Mouse (Mus musculus): ENCODE measurements around the gene Nrip1.
A peak's percentile ranks its signal among the peaks of the same experiment; 100 is the strongest.

The Nrip1 gene

DNA sequence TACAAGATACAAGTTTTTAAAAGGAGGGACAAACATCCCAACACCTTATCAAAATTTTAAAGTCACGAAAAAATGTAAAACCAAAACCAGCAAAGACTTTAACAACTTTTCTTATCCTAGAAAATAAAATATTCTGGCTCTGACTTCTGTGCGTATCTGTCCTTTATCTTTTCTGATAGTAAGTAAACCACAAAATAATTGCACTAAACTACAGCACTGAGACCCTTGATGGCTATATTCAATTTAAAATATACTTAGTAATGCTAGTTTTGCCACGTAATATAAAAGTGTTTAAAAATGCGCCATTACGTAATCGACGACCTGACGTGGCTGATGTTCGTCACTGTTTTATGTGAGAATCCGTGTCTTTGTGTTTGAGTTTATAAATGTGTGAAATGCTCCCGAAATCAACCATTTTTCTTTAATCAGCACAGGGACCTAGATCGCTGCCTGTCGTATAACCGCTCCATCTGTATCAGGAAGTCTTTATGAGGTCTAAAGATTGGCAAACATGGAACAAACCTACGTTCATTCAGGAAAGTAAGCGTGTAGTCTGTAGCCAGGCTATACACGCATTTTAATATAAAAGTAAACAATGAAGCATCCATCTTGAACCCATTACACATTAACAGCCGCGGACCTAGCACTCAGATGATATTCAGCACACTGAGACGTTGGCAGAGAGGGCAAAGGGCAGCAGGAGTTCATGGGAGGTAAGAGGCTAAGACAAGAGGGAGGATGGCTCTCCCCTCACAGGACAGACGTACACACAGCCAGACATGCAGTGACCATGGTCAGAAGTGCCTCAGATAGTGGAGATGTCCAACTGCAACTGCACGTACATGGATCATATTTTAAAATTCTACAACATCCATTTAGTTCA, 56.4 kb downstream of the Nrip1 start:
- no peak for DNase-seq (ENCODE audit: low spot score)

DNA sequence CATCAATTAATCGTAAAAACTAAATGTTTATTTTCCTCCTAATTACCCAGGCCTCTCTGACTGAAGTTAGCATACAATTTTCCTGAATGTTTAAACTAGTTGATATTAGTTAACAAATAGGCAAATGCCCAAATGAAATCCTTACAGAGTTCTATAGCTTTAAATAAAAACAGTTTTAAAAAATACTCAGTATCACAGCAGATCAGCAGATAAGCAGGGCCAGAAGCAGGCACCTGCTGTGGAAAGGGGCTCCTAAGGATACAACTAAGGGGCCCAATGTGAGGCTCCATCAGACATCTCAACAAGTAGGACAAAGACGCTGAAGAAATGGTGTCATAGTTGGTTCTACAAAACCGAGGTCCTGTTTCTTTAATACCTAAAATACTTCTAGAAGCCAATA, 58.0 kb downstream of the Nrip1 start:
- no peak for DNase-seq (ENCODE audit: low spot score)

DNA sequence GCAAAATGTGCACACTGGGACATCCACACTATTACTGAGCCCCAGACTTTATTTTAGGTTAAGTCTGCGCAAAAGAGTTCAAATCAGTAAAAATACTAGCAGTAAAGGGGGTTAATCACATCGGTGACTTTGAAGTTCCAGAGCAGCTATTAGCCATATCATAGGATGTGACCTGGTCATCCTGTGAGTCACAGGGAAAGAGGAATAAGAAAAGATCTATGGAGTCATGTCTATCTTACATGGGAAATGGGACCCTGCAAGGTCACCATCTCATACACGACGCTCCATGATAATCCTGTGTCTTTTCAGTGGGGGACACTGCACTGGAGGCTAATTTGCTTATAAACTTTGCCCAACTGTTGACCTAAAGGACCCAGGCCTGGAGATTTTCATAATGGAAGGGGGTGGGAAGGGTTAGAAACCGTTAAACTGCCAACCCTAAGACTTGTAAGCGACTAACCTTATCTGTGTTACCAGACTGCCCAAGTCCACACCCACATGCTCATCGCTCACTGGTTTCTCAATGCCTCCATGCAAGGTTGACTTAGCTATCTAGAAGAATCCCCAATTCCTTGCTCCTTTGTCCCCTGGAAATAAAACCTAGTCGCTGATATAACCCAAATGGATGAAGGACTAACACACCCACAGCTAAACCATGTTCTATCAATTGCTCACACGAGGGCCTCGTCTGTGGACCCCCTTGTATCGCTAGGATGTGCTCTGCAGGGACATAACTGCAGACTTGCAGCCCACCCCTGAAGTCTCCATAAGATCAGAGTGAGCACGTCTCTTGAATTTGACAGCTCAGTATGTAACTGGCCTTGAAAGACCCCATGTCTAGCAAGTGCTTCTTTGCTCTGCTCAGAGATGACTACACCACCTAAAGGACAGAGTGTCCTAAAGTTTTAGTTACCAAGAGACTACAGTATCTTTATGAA, 59.3 kb downstream of the Nrip1 start:
- DNase-seq (ENCODE audit: low spot score), result no peak

GRCm38 (mm10) chr16:76312887-76313420, 60.7 kb downstream of the Nrip1 start:
- no peak for DNase-seq (ENCODE audit: low spot score)

DNA sequence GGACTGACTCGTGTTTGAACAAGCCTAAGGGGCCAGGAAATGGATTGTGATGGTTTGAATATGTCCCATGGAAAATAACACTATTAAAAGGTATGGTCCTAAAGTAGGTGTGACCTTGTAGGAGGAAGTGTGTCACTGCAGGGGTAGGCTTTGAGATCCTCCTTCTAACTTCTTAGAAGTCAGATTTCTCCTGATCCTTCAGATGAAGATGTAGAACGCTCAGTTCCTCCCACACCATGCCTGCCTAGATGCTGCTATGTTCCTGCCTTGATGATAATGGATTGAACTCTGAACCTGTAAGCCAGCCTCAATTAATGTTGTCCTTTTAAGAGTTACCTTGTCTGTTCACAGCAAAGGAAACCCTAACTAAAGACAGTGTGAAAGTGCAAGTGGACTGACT, 62.8 kb downstream of the Nrip1 start:
- no peak for DNase-seq (ENCODE audit: low spot score)

DNA sequence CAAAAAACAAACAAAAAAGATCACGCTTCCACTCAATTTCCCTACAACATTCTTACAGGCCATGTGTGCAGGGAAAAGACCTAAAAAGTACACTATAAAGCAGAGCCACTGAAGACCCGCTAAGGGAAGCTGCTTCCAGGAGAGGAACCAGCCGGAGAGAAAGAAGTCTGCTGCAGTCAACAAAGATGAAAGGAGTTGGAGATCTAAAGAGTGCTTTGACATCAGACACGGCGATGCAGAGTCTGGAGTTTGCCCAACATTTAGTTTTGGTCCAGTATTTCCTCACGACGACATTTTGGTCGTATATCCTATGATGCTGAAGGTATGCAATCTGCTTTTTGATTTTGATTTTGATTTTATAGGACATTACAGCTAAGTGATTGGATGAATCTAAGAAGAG, 63.3 kb downstream of the Nrip1 start:
- DNase-seq (ENCODE audit: low spot score), result no peak

- no peak for DNase-seq (ENCODE audit: low spot score)
Observed at GRCm38 (mm10) chr16:76309280-76309679, 64.3 kb downstream of the Nrip1 start.

GRCm38 (mm10) chr16:76307039-76307438, 66.6 kb downstream of the Nrip1 start:
- DNase-seq (ENCODE audit: low spot score), result peak; percentile 49

DNA sequence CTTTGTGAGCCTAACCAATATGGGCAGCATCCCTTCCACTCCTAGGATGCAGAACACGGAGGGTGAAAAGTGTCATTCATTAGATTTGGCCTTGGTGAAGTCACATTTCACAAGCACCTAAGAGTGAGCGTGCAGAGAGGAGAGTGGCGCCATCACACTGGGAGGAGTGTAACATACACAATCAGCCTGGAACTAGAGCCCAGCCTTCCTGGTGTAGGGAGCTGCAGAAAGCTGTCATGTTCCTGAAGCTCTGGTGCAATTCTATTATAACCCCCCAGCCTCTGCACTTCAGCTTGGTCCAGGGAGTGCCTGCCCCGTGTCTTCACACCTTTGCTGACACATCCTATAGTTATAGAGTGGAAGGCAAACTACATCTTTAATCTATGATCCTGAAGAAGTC, 67.2 kb downstream of the Nrip1 start:
- no peak for DNase-seq (ENCODE audit: low spot score)

DNA sequence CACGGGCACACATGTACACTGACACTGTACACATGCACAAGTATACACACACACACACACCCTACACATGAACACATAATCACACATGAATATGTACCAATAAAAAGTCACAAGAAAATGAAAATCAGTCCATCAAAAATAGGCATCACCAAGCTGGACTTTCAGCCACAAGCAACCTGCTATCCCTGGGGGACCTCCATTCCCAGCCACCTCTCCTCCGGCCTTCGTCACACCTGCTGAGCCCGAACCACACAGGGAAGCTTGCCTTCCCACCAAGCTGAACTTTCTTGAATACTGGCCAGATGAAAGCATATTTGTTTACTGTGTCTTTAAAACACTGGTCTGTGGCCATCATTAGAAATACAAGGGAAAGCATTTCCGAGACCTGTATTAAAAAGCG, 70.2 kb downstream of the Nrip1 start:
- DNase-seq (ENCODE audit: low spot score), result no peak

- no peak for DNase-seq (ENCODE audit: low spot score)
Observed at GRCm38 (mm10) chr16:76301728-76302050, 71.9 kb downstream of the Nrip1 start.

DNA sequence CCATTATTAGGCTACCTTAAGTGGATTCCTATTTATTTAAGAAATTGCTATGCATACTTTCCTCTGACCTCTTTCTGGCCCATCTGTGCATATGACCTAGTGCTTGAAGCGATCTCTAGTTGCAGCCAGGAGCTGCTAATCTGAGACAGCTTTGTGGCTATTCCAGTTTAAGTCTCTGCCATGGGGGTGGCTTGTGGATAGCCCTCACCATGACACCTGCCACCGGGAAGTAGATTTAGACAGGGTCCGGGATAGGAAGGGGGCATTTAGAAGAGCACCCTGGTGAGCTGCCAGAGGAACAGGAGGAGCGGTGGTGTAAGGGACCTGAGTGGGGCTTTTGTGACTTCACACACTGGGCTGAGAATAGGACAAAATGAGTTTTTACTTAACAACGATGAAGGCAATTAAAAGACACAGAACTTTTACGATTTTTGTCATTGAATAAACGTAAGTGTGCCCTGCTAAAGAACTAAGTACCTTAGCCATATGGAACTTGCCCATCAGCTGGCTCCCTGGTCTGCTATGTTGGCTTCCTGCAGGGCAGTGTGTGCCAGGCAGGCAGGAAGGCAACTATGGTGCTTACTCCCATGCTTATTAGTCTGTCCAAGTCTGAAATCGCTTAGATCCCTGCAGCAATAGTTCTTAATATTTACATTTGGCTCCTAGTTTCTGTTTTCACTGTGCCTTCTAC, 72.4 kb downstream of the Nrip1 start:
- DNase-seq (ENCODE audit: low spot score), result no peak

- DNase-seq (ENCODE audit: low spot score), result no peak
Observed at GRCm38 (mm10) chr16:76300452-76300851, 73.2 kb downstream of the Nrip1 start.

GRCm38 (mm10) chr16:76299511-76299910, 74.1 kb downstream of the Nrip1 start:
- no peak for DNase-seq (ENCODE audit: low spot score)

DNA sequence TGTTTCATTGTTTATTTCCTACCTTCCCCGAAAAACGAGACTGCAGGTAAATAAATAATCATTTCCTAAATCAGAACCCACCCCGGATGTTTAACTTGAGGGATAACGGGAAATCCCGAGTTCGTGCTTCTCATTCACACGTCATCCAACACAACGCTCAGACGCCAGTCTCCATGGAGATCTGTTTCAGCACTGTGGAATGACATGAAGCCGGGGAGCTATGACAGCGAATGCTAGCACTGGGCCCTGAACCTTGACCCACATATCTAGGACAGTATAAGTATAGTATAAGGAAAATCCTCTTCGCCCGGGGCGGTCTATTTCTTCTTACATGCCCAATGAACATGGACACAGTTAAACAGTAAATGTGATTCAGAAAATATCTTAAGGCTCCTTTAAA, 78.3 kb downstream of the Nrip1 start:
- DNase-seq (ENCODE audit: low spot score), result no peak

GRCm38 (mm10) chr16:76294550-76294949, 79.1 kb downstream of the Nrip1 start:
- no peak for DNase-seq (ENCODE audit: low spot score)

- DNase-seq (ENCODE audit: low spot score), result no peak
Observed at GRCm38 (mm10) chr16:76293765-76294463, 79.7 kb downstream of the Nrip1 start.

DNA sequence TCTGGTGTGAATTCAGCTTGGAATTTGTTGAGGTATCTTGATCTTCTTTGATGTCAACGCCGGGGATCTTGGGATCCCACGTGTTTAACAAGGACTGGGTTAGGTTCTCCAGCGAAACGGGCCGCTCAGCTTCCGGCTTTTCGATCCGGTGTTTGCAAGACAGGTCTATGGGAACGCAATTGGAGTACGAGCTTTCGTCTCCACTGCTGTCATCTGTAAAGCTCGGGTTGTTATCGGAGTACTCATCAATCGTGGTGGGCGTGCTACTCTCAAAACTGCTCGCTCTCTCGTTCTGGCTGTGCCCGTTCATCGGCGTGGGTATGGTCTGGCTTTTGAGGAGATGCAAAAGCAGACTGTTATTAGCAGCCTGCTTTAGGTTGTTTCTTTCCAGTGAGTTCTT, 80.5 kb downstream of the Nrip1 start:
- DNase-seq (ENCODE audit: low spot score), result no peak

- DNase-seq (ENCODE audit: low spot score), result no peak
Observed at GRCm38 (mm10) chr16:76292656-76293055, 81.0 kb downstream of the Nrip1 start.

DNA sequence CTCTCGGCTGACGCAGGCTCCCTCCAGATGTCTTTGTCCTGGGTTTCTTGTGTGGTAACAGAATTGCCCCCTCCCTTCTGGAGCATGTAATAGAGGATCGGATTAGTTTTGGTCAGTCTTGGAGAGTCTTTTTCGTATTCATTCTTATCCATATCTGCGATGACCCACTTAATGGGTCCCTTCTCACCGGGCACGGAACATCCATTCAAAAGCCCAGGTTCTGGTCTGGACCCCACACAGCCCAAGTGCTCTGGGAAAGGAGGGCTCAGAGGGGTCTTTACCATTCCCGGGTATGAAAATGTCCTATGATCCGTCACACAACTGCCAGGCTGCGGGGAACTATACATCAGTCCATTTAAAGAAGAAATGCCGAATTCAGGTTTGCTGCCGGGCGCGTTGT, 82.3 kb downstream of the Nrip1 start:
- no peak for DNase-seq (ENCODE audit: low spot score)

DNA sequence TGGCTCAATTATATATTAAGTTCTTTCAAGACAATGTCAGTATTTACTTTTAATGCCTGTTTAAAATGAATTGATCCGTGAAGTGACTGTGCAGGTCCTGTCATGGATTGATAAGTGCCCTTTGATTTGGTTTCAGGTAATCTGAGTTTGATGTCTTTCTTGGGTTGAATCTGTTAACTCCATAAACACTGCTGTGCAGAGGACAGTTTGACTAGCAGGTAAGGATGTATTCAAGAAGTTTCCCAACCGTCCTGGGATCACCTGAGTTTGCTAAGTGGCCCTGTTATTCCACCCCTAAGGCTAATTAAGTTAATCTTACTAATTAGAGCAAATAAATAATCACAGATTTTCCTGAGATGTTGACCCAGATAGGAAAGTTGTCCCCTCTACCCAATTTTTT, 84.1 kb downstream of the Nrip1 start:
- DNase-seq (ENCODE audit: low spot score), result no peak

DNA sequence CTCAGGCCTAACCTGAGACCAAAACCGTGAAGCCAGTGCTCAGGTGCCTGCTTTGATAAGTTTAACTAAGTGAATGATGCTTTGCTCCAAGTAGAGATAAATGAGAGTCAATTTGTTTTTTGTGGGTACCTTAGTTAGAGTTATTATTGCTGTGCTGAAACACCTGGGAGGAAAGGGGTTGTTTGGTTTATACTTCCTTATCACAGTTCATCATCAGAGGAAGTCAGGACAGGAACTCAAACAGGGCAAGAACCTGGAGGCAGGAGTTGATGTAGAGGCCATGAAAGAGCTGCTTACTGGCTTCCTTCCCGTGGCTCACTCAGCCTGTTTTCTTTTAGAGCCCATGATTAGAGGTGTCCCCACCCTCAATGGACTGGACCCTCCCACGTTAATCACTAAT, 89.8 kb downstream of the Nrip1 start:
- no peak for DNase-seq (ENCODE audit: low spot score)
